Mouse (Mus musculus) layer of hippocampus, postnatal 25 days (tissue): ENCODE measurements at regions not wholly inside any gene's neighbourhood (a gene's known extent, or its start where the extent isn't known, plus 50 kb on each side); places are given as distances from the start of the nearest gene placed in this dataset.

Experiments
- DNase-seq, 2 experiments: peaks; one replicate each; pipeline ENCODE4 v3.0.0; 2022; ENCODE audit warnings: mixed read lengths in 2 of 2, low spot score in 1 of 2; ENCODE audit errors: extremely low spot score in 1 of 2

GRCm38 (mm10) chr7:51783923-51784686 lies 77.7 kb upstream of the Gas2 start:
- no peak for DNase-seq

- no peak for DNase-seq
Observed at GRCm38 (mm10) chr7:51790690-51791560, 70.9 kb upstream of the Gas2 start.

GRCm38 (mm10) chr7:51791561-51791863 lies 70.3 kb upstream of the Gas2 start:
- no peak for DNase-seq
